Mouse (Mus musculus) erythroblast, adult 5-6 weeks (primary cell): ENCODE data around the gene Rnf8. TPM values are rescaled to one million over a fixed set of nuclear protein-coding genes. Genes with fewer than 3 reads are reported as not detected.
A peak's percentile ranks its signal among the peaks of the same experiment; 100 is the strongest.
"Not testable (repeated sequence)": the region's sequence is repeated elsewhere in the genome, so short reads cannot be mapped to it uniquely, and the experiment has no call there.

Source experiments
- ATAC-seq: replicated peaks from 2 replicates; pipeline ENCODE4 v1.8.0; 2016; ENCODE audit warnings: moderate number of reproducible peaks, mild to moderate bottlenecking, moderate TSS enrichment, inconsistent platforms; ENCODE audit not compliant: poor library complexity, low FRiP score, severe bottlenecking
- total RNA-seq, 2 experiments: library from RNA; stranded (forward) in 1 of 2; stranded (reverse) in 1 of 2; fragments of 150-400 nt in 1 of 2; fragments of 200-764, 138-1000 nt in 1 of 2; gene quantifications; 2 replicates each; pipeline versions ENCODE4 v1.2.3 to v1.2.4; 2015 to 2017; ENCODE audit warnings: low replicate concordance in 2 of 2

The Rnf8 gene
- 14.4 and 17.1 TPM in 2 replicates for total RNA-seq (2015; ENCODE audit: low replicate concordance)
- total RNA-seq (2017; ENCODE audit: low replicate concordance): 6.8 and 37.2 TPM in 2 replicates

DNA sequence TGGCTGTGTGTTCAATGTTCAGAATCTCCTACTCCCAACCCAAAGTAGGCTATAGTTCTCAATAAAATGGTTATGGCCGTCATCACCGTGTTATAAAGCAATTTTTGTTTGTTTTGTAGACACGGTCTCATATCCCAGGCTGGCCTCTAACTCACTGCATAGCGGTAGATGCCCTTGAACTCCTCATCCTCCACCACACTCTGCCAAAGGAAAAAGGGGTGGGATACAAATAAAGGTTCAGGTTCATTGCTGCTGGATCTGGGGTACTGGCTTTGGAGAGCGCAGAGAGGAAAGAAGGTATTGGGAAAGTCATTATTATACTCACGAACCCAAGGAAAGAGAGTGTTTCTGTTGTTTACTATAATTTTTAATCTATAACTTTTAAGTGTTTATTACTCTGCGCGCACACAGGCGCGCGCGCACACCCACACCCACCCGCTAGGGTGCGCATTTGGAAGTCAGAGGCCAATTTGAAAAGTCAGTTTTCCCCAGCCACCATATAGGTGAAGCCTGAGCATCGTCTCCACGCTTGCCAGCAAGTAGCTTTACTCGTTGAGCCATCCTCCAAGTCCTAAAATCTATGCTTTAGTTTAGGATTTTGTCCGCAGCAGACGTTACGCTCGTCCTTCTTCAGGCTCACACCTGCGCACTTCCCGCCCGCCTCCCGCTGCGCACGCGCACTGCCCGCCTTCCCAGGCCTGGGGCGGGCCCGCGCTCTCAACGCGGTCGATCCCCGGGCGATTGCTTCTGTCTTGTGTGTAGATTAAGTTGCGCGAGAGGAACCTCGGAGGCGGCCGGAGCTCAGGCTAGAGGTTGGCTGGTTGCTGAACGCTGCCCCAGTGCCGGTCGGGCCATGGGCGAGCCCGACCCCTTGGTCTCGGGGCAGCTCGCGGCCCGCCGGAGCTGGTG lies at the start of gene Rnf8, which contains the start of gene Gm28043:
Rnf8 (plus strand) TSS at position 676 of the 909 bp plus-strand sequence.
Gm28043 (plus strand) TSS at position 762 of the 909 bp plus-strand sequence.
- ATAC-seq: peak; percentile 89

DNA sequence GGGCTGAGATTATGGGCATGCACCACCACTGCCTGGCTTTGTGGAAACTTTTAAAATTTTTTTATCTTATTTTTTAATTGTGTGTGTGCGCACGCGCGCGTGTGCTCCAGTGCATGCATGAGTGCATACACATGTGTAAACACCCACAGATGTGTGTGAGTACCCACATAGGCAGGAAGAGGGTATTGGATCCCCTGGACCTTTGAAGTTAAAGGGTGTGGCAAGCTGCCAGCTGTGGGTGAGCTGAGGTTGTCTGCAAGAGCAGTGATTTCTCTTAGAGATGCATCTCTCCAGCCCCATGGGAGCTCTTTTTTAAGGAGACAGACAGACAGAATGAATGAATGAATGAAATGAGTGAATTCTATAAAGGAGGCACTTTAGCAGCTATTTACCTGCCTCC lies 49.1 kb upstream of the Rnf8 start:
- ATAC-seq: no peak

DNA sequence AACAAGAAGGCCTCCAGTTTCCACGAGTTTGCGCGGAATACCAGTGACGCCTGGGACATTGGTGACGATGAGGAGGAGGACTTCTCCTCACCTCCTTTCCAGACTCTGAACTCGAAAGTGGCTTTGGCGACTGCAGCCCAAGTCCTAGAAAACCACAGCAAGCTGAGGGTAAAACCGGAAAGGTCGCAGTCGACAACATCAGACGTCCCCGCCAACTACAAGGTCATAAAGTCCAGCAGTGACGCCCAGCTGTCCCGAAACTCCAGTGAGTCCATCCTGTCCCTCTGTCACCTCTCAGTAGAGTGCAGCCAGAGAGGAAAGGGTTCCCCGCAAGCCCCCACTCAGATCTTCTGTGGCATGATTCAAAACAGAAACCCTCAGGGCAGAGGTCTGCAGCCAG lies 46.2 kb upstream of the Rnf8 start:
- no peak for ATAC-seq

DNA sequence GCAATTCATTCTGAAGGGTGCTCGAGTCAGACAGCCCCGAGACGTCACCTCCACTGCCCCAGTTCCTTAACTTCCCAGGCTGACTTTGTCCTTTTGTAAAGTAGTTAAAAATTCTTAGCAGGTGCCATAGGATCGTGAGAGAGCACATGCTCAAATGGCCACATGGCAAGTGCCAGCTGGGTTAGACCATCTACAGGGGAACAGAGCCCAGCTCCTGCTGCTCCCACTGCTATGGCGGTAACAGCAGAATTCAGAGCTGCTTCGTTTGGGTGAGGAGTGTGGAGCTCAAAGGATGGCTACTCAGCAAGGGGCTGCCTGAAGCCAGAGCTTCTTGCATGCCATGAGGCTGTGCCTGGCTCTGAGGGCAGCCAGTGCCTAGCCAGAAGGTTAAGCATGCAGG lies 44.8 kb upstream of the Rnf8 start:
- ATAC-seq: no peak

DNA sequence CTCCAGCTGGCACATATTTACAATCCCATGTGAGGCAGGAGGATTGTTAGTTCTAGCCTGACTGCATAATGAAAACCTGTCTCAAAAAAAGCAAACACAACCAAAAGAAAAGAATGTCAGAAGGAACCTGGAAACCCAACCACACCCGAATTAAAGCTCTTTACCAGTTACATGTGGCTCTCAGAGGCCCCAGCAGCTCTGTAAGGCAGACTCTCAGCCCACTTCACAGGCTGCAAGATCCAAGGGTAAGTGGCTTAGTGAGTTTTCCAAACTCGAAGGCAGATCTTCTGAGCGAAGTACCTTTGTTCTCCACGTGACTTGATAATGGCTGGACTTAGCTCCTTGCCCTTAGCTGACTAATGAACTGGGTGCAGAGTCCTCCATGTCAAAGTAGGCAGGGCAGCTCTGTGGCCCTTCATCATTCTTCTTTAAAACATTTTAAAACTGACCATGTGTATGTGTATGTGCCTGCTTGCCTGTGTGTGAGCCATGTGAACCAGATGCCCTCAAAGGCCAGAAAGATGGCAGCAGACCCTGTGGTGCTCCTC lies 34.9 kb upstream of the Rnf8 start:
- no peak for ATAC-seq

DNA sequence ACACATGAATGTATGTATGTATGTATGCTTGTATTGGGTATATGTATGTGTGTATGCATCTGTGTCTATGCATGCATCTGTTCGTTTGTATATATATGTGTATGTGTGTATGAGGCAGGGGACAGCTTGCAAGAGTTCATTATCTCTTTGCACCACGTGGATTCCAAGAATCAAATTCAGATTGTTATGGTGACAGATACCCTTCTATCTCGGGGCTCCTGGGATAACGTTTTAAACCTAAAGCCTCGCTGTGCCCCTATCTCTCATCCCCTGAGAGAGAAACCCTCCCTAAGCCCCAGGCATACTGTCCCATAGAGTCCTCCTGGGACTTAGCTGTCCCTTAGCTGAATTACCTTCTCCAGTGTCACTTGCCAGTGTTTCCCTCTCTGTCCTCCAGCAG lies 31.0 kb upstream of the Rnf8 start:
- ATAC-seq: no peak

DNA sequence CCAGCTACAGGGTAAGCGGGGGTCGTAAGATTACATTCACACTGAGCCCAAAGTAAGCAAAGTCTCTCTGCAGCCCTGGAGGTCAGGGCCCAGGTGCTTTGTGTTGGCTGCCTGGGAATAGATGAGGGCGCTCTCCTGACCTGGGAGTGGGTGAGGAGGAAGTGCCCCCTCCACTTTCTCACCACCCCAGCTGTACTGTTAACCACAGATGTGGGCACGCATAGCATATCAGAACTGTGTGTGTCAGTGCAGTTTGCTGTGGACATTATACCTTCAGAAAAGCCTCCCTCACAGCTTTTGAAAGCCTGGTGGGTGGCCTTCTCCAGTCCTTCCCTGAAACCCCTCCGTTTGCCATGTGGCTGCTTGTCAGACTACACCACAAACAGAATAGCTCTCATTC lies 30.3 kb upstream of the Rnf8 start:
- no peak for ATAC-seq

DNA sequence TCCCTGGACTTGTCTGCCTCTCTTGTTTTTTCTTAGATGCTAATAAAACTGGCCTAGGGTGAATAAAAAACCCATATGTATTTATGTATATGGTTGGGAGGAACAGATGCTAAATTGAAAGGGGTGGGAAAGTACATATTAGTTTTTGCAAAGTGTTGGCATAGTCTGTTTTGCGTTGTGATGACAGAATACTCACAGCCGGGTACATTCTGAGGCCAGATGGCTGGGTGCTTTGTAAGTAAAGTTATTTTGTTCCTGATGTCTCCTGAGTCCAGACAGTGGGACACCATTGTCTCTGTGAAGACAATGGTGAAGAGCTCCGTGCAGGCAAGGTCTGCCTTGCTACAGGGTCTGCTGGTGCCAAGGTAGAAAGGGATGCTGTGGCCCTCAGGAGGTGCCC lies 29.9 kb upstream of the Rnf8 start:
- ATAC-seq: no peak

DNA sequence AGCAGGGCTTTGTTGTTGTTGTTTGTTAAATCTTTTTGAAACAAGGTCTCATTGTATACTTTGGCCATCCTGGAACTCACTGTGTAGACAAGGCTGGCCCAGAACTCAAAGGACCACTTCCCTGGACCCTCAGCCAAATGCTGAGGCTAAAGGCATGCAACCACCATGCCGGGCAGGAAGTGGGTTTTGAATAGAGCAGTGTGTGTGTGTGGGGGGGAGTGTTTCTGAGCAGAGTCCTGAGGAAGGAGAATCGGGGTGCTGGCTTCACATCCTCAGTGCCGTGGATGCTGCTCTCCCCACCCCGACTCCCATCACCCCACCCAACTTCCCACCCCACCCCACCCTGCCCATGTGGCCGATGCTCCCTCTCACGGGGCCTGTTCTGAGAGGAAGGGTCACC lies 29.1 kb upstream of the Rnf8 start:
- no peak for ATAC-seq

DNA sequence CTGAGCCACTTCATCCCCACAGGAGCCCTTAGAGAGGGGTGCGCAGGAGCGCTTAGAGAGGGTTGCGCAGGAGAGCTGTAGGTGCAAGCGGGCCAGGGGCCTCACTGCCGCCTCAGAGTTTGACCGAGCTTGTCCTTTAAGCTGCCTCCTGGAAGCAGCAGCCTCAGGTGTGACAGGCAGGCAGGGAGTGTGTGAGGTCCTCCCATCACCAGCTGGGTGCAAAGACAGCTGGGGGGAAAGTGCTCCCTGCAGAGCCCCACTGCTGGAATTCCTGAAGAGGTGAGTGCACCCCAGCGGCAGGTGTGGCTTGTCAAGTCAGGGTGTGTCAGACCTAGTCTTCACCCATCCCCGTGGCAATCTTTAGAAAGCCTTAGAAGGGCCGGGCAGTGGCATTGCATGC lies 27.7 kb upstream of the Rnf8 start:
- no peak for ATAC-seq

DNA sequence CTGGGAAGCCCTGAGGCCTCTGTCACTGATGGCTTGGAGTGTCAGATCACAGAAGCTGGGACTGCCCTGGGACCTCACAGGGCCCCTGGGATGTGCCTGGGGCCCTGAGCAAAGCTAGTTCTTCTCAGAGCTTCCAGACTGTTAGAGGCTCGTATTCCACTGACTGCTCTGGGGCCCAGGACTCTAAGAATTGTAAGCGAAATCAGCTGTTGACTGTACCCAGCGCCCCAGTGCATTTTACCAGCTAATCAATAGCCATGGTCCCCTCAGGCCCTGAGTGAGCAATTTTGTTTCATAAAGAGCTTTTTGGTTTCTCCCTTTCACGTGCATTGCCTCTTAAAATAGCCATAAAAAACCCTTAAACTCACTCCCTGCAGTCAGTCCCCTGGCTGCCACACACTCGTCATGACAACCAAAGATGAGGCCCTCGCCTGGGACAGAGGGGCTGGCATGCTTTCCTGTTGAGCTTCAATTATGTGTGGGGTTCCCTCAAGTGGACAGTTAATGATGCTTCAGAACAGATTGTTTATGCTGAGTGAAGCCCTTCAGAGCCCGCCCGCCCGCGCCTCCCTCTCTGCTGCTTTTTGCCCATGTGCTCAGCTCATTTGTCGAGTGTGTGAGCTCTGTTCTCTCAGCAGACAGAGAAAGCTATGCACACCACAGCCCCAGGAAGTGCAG lies 25.2 kb upstream of the Rnf8 start:
- ATAC-seq: no peak

DNA sequence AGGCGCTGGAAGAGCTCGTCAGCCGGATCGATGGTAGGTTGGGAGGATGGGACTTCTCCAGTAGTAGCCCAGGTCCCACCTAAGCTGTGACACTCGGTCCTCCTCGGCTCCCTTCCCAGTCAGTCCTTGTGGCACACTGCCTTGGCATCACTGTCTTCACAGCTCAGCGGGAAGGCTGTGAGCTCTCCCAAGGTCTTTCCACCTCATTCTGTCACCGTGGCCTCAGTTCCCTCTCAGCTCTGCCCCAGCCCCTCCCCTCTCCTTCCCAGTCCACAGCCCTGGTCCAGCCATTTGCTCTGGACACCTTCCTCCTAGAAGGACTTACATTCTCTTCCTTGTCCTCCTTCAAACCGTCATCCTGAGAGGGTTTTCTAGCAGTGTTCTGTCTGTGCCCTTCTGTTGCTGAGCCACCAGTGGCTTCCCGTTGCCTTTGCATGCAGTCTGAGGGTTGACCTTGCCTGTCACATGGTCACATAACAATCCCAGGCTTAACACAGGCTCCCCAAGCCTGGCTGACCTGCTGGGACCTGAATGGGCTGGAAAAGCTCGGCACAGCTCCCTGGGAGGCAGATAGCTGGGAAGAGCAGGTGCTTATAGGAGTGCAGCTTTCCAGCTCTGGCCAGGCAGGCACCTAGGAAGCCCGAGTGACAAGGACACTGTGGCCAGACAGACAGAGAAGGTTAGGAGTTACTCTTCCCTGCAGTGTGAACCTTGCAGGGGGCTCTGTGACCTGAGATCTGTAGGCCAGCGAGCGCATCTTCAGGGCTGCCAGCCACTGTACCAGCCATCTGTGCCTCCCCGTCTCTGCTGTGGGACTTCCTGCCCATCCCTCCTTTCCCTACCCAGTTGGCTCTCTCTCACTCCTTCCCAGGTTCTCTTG lies 18.5 kb upstream of the Rnf8 start:
- no peak for ATAC-seq

DNA sequence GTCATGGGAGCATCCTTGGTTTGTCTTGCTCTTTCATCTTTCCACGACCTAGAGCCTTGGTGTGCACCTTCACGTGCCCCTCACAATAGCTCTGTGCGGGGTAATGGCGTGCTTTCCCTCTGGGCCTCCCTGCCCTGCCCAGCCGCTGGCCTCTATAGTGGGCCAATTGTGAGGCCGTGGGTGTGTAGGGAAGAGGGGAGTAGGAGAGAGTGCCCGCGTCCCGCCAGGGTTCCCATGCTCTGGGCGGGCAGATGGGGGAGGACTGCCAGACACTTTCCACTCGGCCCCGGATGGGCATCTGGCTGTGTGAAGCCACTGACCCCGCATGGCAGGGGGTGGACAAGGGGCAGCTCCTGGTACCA lies 17.8 kb upstream of the Rnf8 start:
- no peak for ATAC-seq

DNA sequence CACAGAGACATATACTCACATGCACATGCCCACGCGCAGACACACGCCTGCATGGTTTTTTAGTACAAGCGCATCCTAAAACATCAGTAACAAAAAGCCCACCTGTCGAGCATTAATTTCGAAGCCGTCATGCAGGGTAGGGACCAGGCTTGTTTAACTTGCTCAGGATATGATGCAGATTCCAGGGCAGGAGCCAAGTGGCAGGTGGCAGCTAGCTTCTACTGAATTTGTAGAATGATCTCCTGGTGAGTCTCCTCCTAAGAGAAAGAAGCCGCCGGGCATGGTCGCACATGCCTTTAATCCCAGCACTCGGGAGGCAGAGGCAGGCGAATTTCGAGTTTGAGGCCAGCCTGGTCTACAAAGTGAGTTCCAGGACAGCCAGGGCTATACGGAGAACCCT lies 15.5 kb upstream of the Rnf8 start:
- ATAC-seq: no peak

DNA sequence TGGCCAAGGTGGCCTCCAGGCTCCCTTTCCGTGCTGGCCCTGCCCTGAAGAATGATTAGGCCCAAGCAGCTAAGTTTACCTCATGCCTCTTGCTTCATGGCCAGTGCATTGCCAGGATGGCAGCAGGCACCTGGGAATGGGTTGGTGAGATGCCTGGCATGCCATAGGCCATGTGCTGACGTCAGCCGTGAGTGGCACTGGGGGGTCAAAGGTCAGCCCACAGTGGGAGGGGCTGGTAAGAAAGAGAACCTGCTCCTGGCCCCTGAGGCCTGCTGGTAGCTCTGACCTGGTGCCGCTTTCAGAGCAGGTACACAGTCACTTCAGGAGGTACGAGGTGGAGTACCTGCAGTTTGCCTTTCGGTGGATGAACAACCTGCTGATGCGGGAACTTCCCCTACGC lies 15.1 kb upstream of the Rnf8 start:
- ATAC-seq: no peak

DNA sequence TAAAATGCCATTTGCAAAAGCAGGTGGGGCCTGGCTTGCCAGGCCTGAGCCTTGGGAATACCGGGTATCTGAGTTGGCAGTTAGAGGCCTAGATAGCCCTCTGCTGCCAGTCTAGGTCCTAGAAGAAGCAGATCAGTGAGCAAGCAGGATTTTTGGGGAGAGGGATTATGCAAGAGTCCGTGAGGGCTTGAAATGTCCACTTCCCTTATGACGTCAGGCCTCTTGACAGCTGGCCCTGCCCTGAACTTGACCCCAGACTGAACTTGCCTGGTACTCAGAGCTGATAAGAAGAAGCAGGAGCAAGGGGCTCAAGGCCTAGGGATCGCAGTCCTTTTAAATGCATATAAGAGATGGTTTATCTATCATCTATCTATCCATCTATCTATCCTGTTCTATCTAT lies 13.2 kb upstream of the Rnf8 start:
- no peak for ATAC-seq

DNA sequence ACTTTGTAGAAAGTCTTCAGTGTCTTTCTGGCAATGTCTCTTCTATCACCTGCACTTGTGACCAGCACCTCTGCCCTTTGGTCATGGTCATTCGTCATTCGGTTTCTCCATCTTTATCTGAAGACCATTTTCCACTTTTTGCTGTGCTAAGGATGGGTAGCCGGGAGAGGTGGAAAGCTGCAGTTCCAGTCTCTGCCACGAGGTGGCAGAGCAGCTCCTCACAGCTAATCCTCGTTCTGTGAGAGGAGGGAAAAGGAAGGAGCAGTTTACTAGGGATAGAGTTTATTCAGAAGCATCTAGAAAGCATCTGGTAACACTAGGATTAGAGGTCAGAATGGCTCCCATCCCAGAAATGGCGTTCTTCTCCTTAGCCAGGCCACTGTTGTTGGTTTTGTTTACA lies 11.3 kb upstream of the Rnf8 start:
- ATAC-seq: peak; percentile 76

DNA sequence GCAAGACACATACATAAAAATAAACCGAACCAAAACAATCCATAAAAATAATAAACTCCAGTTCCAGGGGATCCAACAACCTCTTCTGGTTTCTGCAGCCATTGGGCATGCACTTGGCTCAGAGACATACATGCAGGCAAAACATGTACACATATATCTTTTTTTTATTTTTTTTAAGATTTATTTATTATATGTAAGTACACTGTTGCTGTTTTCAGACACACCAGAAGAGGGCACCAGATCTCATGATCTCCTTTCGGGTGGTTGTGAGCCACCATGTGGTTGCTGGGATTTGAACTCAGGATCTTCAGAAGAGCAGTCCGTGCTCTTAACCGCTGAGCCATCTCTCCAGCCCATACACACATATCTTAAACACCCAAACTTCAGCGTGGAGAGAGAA lies 1.1 kb upstream of the Rnf8 start:
- not testable (repeated sequence) for ATAC-seq

DNA sequence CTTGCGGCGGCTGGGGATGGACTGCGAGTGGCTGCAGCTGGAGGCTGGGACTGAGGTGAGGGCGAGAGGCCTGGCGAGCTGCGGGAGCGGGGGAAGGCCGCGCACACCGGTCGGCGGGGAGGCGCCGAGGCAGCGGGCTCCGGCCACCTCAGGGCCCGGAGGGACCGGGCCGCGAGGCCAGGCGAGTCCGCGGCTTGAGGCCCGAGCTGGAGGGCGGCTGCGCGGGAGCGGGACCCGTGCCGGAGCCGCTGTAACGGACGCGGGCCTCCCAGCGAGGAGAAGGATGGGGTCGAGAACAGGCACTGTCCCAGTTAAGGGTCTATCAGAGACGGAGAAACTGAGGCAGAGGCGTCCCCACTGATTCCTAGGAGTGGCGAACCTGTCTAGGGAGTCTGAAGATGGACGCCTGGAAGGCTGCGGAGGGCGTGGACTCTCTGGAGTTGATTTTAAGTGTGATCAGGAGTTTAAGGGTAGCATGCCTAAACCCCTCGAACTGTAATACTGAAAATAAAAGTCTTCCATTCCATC lies 498 bp downstream of the Rnf8 start:
- peak; percentile 41; the same call in 1 of the 2 replicates for ATAC-seq

DNA sequence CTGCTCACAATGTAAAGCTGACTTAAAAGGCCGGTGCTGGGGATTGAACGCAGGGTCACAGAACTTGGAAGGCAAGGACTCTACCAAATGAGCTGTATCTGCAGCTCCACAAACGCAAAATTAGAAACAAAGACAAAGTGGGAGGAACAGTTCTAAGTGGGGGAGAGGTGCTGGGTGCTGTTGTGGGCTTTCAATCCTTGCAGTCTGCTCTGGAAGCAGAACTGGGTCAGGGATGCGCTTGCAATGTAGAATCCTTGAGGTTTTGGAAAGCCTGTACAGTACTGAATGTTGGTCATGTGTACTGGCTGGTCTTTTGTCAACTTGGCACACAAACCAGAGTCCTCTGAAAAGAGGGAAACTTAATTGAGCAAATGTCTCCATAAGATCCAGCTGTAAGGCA lies 1.0 kb downstream of the Rnf8 start:
- ATAC-seq: 0 out of 2 replicates have a peak, but pooled peaks have one; percentile 4
